In the genomic region with DNA sequence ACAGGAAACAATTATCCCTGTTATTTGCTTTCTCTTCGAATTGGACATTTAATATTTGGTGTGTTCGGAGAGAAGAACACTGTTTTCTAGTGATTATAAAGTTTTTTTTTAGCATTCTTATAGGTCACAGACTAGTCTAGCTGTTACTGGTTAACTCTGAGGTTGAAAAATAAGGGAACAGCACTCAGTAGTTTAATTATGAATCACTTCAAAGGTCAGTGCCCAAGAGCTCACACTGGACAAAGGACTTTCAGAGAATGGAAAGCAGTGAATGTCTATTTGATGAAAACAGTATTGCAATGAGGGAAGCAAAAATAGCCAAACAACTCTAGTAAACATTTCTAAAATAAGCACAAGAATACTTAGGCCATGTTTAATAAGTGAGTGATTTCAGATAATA, we compare ENCODE assay signal across 24 mouse cellular contexts. TPM values are rescaled to one million over a fixed set of nuclear protein-coding genes. Genes with fewer than 3 reads are reported as not detected.
A peak's percentile ranks its signal among the peaks of the same experiment; 100 is the strongest.
DNase-seq lines count a peak whose midpoint lies in the region; ATAC-seq and TF ChIP-seq lines count a peak whose summit lies in the region.
"Had no signal": no experiment of that assay in that cellular context is flagged by ENCODE, and none has a peak within 500 bp of the region (broad histone marks: within the 10 kb centered on the region; RNA-seq: fewer than 3 reads in every experiment).

No protein-coding gene starts in this region.

- no peaks in the 10 kb centered on the region for H3K27me3 ChIP-seq in heart, adult 2 months (ENCODE audit: control insufficient read depth, insufficient read depth, low read length)
- H3K27me3 ChIP-seq in kidney, embryonic 14.5 days (ENCODE audit: control insufficient read depth, insufficient read depth, low read length): no peaks in the 10 kb centered on the region
- H3K27me3 ChIP-seq in kidney, embryonic 16.5 days (ENCODE audit: insufficient read depth, low read length): no peaks in the 10 kb centered on the region
- H3K27me3 ChIP-seq: embryonic facial prominence, embryonic 12.5 days; embryonic facial prominence, embryonic 15.5 days; heart, embryonic 12.5 days; heart, embryonic 15.5 days had no signal

- H3K4me1 ChIP-seq in heart, adult 2 months (ENCODE audit: control insufficient read depth, insufficient read depth, low read length): no peaks in the 10 kb centered on the region
- no peaks in the 10 kb centered on the region for H3K4me1 ChIP-seq in kidney, embryonic 14.5 days (ENCODE audit: control insufficient read depth, insufficient read depth, low read length)
- no peaks in the 10 kb centered on the region for H3K4me1 ChIP-seq in kidney, embryonic 16.5 days (ENCODE audit: insufficient read depth, low read length)
- H3K4me1 ChIP-seq: embryonic facial prominence, embryonic 15.5 days; heart, embryonic 12.5 days; heart, embryonic 15.5 days had no signal

- no peak overlapping the region for H3K9ac ChIP-seq in heart, adult 2 months (ENCODE audit: low read depth, low read length)
- H3K9ac ChIP-seq in kidney, embryonic 14.5 days (ENCODE audit: low read depth, low read length): no peak overlapping the region
- H3K9ac ChIP-seq in kidney, embryonic 16.5 days (replicated peaks; ENCODE audit: low read length): no peak overlapping the region
- H3K9ac ChIP-seq: embryonic facial prominence, embryonic 12.5 days; embryonic facial prominence, embryonic 15.5 days; forebrain, postnatal 0 days; heart, embryonic 12.5 days; heart, embryonic 15.5 days; hindbrain, embryonic 14.5 days had no signal

- H3K9me3 ChIP-seq in kidney, embryonic 14.5 days (ENCODE audit: control insufficient read depth, low read length): no peaks in the 10 kb centered on the region
- no peaks in the 10 kb centered on the region for H3K9me3 ChIP-seq in kidney, embryonic 16.5 days (ENCODE audit: low read length)
- H3K9me3 ChIP-seq: embryonic facial prominence, embryonic 12.5 days; embryonic facial prominence, embryonic 15.5 days; heart, embryonic 12.5 days; heart, embryonic 15.5 days had no signal

- no peak for TF ChIP-seq POLR2A in heart, adult 2 months (IDR thresholded peaks at IDR 0.05; ENCODE audit: insufficient read depth, low read depth, low read length)

- no peak for DNase-seq in heart, adult 2 months
- DNase-seq in heart, postnatal 10 days: no peak
- DNase-seq in kidney, adult 8-10 months: peak; percentile 20 to 63
- DNase-seq in kidney, postnatal 36 days: peak; percentile 20 to 56
- DNase-seq in layer of hippocampus, adult 11-12 months (ENCODE audit: low spot score): no peak
- no peak for DNase-seq in gastrocnemius, postnatal 25 days
- DNase-seq: adrenal gland, postnatal 10 days; adrenal gland, postnatal 36 days; cerebellum, adult 18-20 months; cerebellum, adult 9-10 months; cerebellum, postnatal 25 days; forebrain, postnatal 0 days; heart, adult 11 months; heart, postnatal 14 days; heart, postnatal 4 days had no signal

- no peak for ATAC-seq in kidney, embryonic 14.5 days (ENCODE audit: low FRiP score, low TSS enrichment)
- ATAC-seq in kidney, embryonic 16.5 days (ENCODE audit: low FRiP score, low TSS enrichment): peak; percentile 70; the same call in 1 of the 2 replicates
- ATAC-seq: forebrain, embryonic 14.5 days; forebrain, postnatal 0 days; hindbrain, postnatal 0 days had no signal

- H3K4me2 ChIP-seq in kidney, embryonic 14.5 days (replicated peaks; ENCODE audit: low read depth, low read length): no peak overlapping the region
- no peak overlapping the region for H3K4me2 ChIP-seq in kidney, embryonic 16.5 days (replicated peaks; ENCODE audit: low read depth, low read length)
- H3K4me2 ChIP-seq: embryonic facial prominence, embryonic 12.5 days; embryonic facial prominence, embryonic 15.5 days; heart, embryonic 12.5 days; heart, embryonic 15.5 days; hindbrain, embryonic 14.5 days had no signal

- intact Hi-C loops in heart, adult 2 months (cut with DNase I): no loop called here
- intact Hi-C loops in heart, postnatal 10 days (cut with DNase I): no loop called here

- H3K79me2 ChIP-seq in heart, adult 2 months (replicated peaks; ENCODE audit: control insufficient read depth, insufficient read depth, low read length): no peaks in the 10 kb centered on the region

- H3K27ac ChIP-seq in heart, adult 2 months: peak overlapping the region; percentile 30
- no peak overlapping the region for H3K27ac ChIP-seq in kidney, embryonic 14.5 days (ENCODE audit: low read depth, low read length)
- no peak overlapping the region for H3K27ac ChIP-seq in kidney, embryonic 16.5 days (ENCODE audit: low read length)
- H3K27ac ChIP-seq: embryonic facial prominence, embryonic 12.5 days; embryonic facial prominence, embryonic 15.5 days; heart, embryonic 15.5 days; hindbrain, embryonic 14.5 days; hindbrain, postnatal 0 days had no signal

- 87% methylated on average over 2 of the region's 2 CpGs for whole genome bisulfite sequencing in heart, adult 2 months
- 78% methylated on average over 2 of the region's 2 CpGs for WGBS in kidney, embryonic 14.5 days
- 72% methylated on average over 2 of the region's 2 CpGs for WGBS in kidney, embryonic 16.5 days

- H3K36me3 ChIP-seq in heart, adult 2 months (ENCODE audit: control insufficient read depth, insufficient read depth, low read length): no peaks in the 10 kb centered on the region
- no peaks in the 10 kb centered on the region for H3K36me3 ChIP-seq in kidney, embryonic 14.5 days (ENCODE audit: control insufficient read depth, insufficient read depth, low read length)
- H3K36me3 ChIP-seq in kidney, embryonic 16.5 days (ENCODE audit: insufficient read depth, low read length): no peaks in the 10 kb centered on the region
- H3K36me3 ChIP-seq: embryonic facial prominence, embryonic 12.5 days; embryonic facial prominence, embryonic 15.5 days; heart, embryonic 12.5 days; heart, embryonic 15.5 days had no signal

- no peak for TF ChIP-seq CTCF in heart, adult 2 months (IDR thresholded peaks at IDR 0.05)

- TF ChIP-seq EP300 in heart, adult 2 months (IDR thresholded peaks at IDR 0.05; ENCODE audit: insufficient read depth, low read depth, low read length): no peak

- no peak overlapping the region for H3K4me3 ChIP-seq in heart, adult 2 months
- H3K4me3 ChIP-seq in kidney, embryonic 14.5 days (ENCODE audit: low read length): no peak overlapping the region
- no peak overlapping the region for H3K4me3 ChIP-seq in kidney, embryonic 16.5 days (ENCODE audit: low read length)
- H3K4me3 ChIP-seq: embryonic facial prominence, embryonic 12.5 days; embryonic facial prominence, embryonic 15.5 days; heart, embryonic 12.5 days; heart, embryonic 15.5 days had no signal

RNA-seq across cellular contexts. Expression of a gene that starts 41.8 kb away (rescaled TPM):
- total RNA-seq in heart, adult 2 months (2021): 10 to 100 TPM; 34.8 TPM
- polyA plus RNA-seq in heart, adult 2 months (2012; rRNA removed): 6.8 and 14.0 TPM in 2 replicates
- total RNA-seq in heart, postnatal 10 days (2021): 10 to 100 TPM; 73.9 to 83.5 TPM
- polyA plus RNA-seq in kidney, embryonic 14.5 days (2014; fragmentation: Nextera tagmentation; extraction: Ambion mirVana): 10.0 and 21.0 TPM in 2 replicates
- polyA plus RNA-seq in kidney, embryonic 16.5 days (2015; fragmentation: Nextera tagmentation; extraction: Ambion mirVana): 32.2 and 32.5 TPM in 2 replicates
- 10 to 100 TPM in 1 of 2 experiments, 1 to 10 TPM in 1; 9.8 to 12.3 TPM for total RNA-seq in gastrocnemius, postnatal 25 days (2021)

RNA-seq across cellular contexts. Expression of a gene that starts 41.9 kb away (rescaled TPM):
- total RNA-seq in heart, adult 2 months (2021): 10 to 100 TPM in 1 of 2 experiments, 1 to 10 TPM in 1; 7.8 to 10.5 TPM
- polyA plus RNA-seq in heart, adult 2 months (2012; rRNA removed): 0.64 and 2.4 TPM in 2 replicates
- total RNA-seq in heart, postnatal 10 days (2021): 10 to 100 TPM; 17.2 to 21.0 TPM
- 5.7 and 9.3 TPM in 2 replicates for polyA plus RNA-seq in kidney, embryonic 14.5 days (2014; fragmentation: Nextera tagmentation; extraction: Ambion mirVana)
- polyA plus RNA-seq in kidney, embryonic 16.5 days (2015; fragmentation: Nextera tagmentation; extraction: Ambion mirVana): 6.7 and 8.8 TPM in 2 replicates
- total RNA-seq in gastrocnemius, postnatal 25 days (2021): 1 to 10 TPM in 1 of 2 experiments, not detected in 1; 2.8 TPM
- total RNA-seq: hindbrain, postnatal 0 days had no signal

RNA-seq across cellular contexts. Expression of a gene that starts 53.6 kb away (rescaled TPM):
- 10 to 100 TPM; 15.6 to 18.0 TPM for total RNA-seq in heart, adult 2 months (2021)
- 16.1 and 16.5 TPM in 2 replicates for polyA plus RNA-seq in heart, adult 2 months (2012; rRNA removed)
- 10 to 100 TPM; 26.7 to 28.3 TPM for total RNA-seq in heart, postnatal 10 days (2021)
- polyA plus RNA-seq in kidney, embryonic 14.5 days (2014; fragmentation: Nextera tagmentation; extraction: Ambion mirVana): 7.0 and 8.8 TPM in 2 replicates
- polyA plus RNA-seq in kidney, embryonic 16.5 days (2015; fragmentation: Nextera tagmentation; extraction: Ambion mirVana): 5.8 and 7.5 TPM in 2 replicates
- 10 to 100 TPM in 1 of 2 experiments, 1 to 10 TPM in 1; 9.7 to 11.8 TPM for total RNA-seq in gastrocnemius, postnatal 25 days (2021)

Comparison
In these comparisons a context has a peak if more than half of its experiments do, and no peak if none do; other contexts are left out.
1. DNase-seq: peak in kidney, adult 8-10 months (2 of 2) and kidney, postnatal 36 days (2 of 2); none in heart, adult 2 months (0 of 2), heart, postnatal 10 days (0 of 2), layer of hippocampus, adult 11-12 months (single experiment) and gastrocnemius, postnatal 25 days (single experiment).